Mouse (Mus musculus): ENCODE data around the gene Klhdc7a.

Klhdc7a gene

GRCm38 (mm10) chr4:139960086-139960713, 7.6 kb downstream of the Klhdc7a start:
- no peak for DNase-seq (ENCODE audit: low spot score)

GRCm38 (mm10) chr4:139959188-139959587, 8.6 kb downstream of the Klhdc7a start:
- DNase-seq (ENCODE audit: low spot score), result no peak

GRCm38 (mm10) chr4:139950876-139951485, 16.8 kb downstream of the Klhdc7a start:
- DNase-seq (ENCODE audit: low spot score), result no peak

- DNase-seq (ENCODE audit: low spot score), result peak; percentile 38
These were observed 17.4 kb downstream of the Klhdc7a start for GRCm38 (mm10) chr4:139950431-139950848.

GRCm38 (mm10) chr4:139948591-139948990, 19.2 kb downstream of the Klhdc7a start:
- no peak for DNase-seq (ENCODE audit: low spot score)

GRCm38 (mm10) chr4:139947341-139947740, 20.5 kb downstream of the Klhdc7a start:
- no peak for DNase-seq (ENCODE audit: low spot score)

GRCm38 (mm10) chr4:139941831-139942230, 26.0 kb downstream of the Klhdc7a start:
- DNase-seq (ENCODE audit: low spot score), result no peak

GRCm38 (mm10) chr4:139935557-139935956, 32.3 kb downstream of the Klhdc7a start:
- DNase-seq (ENCODE audit: low spot score), result no peak

GRCm38 (mm10) chr4:139932970-139933801, 34.6 kb downstream of the Klhdc7a start:
- no peak for DNase-seq (ENCODE audit: low spot score)

- no peak for DNase-seq (ENCODE audit: low spot score)
These were observed 35.9 kb downstream of the Klhdc7a start for GRCm38 (mm10) chr4:139931790-139932510.

GRCm38 (mm10) chr4:139930885-139931284, 36.9 kb downstream of the Klhdc7a start:
- DNase-seq (ENCODE audit: low spot score), result no peak

- DNase-seq (ENCODE audit: low spot score), result no peak
These were observed 41.7 kb downstream of the Klhdc7a start for GRCm38 (mm10) chr4:139926161-139926561.

GRCm38 (mm10) chr4:139925275-139926160, 42.3 kb downstream of the Klhdc7a start:
- DNase-seq (ENCODE audit: low spot score), result no peak

GRCm38 (mm10) chr4:139916731-139917130, 51.1 kb downstream of the Klhdc7a start:
- no peak for DNase-seq (ENCODE audit: low spot score)
